Mouse (Mus musculus): ENCODE measurements around the gene Ddx47. TPM values are rescaled to one million over a fixed set of nuclear protein-coding genes. Genes with fewer than 3 reads are reported as not detected.

Ddx47 gene
- 76.1 and 81.4 TPM in 2 replicates for polyA plus RNA-seq (2012; rRNA removed)

DNA sequence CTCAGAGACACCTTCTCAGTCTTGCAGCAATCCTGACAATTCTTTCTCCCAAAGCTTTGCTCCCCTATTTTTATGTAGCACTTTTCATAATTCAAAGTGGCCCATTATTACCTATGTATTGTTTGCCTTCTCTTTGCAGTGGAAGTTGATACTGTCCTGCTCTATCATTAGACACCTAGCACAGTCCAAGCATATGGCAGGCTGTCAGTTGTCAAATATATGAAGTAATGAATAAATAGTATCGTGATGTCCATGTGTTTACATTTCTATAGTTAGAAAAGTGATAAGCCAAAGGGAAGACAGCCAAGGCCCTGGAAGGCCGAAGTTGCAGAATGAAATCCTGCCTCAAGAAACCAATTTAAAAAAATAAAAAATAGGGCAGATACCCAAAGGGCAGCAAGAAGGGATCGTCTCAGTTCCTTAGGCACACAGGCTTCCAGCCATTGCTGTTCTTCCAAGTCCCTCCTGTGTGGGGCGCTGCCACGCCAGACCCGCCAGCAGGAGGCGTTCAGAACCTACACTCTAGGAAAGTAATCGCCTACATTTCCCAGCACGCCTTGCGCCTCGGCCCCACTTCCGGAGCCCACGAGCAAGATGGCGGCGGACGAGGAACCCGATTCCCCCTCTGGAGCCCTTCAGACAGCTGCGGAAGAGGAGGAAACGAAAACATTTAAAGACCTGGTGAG is at the start of gene Ddx47:
TSS of gene Ddx47 (plus strand) at position 565 of the 686 bp plus-strand sequence.
- DNase-seq (ENCODE audit: extremely low spot score in 1 of 2, low spot score in 1 of 2): peak; percentile 90 to 98

DNA sequence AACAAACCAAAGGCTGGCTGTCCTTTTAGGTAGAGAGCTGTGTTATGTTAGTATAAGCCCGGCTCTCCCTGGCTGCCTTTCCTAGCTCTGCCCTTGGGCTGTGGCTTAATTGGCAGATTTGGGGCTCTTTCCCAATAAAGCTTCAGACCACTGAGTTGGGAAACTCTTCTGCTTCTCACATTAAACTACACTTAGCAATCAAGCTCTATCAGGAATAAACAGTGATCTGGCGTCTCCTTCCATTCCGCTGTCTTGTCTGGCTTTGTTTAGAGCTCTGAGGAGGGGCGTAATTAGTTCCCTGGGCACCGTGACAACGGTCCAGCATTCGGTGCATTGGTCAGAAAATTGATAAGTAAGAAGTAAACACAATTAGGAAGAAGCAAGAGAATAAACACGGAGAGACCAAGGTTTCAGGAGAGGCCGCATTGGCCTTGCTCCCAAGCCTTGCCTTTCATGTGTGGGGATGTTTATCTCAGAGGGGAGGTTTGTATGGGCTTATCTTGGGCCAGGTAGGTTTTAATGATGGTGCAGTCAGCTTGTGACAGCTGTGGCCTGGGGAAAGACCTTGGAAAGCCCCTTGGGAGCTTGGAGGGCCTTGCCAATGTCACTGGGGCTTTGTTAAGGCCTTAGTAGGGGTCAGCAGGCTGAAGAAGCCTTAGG is 49.4 kb upstream of the Ddx47 start:
- DNase-seq (ENCODE audit: extremely low spot score in 1 of 2, low spot score in 1 of 2): no peak

DNA sequence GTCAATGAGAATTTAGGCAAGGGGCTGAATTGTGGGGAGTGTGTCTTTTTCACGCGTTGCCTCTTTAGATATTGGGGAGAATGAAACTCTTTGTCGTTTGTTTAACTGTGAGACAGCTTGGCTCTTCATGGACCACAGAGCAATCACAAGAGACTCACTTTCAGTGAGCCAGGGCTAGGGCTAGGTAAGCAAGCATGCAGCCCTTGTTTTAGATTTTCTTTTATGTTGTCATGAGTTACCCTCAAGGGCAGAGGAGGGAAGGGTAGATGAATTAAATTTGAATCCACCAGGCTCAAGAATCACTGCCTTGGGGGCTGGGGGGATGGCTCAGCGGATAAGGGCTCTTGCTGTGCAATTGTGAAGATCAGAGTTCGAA is 48.9 kb upstream of the Ddx47 start:
- no peak for DNase-seq (ENCODE audit: extremely low spot score in 1 of 2, low spot score in 1 of 2)

DNA sequence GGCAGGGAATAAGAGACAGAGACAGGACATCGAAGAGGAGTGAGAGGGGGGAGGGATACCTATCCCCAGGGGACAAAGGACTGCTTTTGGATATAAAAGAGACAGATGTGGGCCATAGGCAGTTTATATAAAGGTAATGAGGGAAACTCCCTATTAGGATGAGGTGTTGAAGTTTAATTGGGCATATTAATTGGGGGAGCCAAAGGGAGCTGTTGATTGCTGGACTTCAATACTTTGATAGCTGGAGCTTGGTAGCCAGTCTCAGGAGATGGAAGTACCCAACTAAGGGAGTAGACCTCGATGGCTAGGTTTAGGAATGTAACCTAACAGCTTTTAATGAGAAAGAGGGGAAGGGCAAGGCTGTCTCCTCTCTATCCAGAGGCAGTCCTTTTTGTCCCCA is 47.5 kb upstream of the Ddx47 start:
- DNase-seq (ENCODE audit: extremely low spot score in 1 of 2, low spot score in 1 of 2): no peak

DNA sequence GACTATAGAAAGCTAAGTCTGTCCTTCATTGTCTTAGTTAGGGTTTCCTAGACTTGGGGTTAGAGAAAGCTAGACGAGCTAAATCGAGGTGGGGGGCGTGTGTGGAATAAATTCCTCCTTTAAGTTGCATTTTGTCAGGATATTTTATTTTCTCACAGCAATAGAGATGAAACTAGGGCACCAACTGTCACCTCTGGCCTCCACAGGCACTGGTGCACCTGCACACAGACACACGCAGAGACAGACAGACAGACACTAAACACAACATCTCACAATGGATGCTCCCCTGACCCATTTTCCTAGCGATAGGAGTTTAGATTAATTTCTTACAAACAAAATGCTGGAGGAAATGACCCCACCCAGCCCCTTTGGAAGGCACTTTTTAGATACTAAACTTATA is 44.7 kb upstream of the Ddx47 start:
- no peak for DNase-seq (ENCODE audit: extremely low spot score in 1 of 2, low spot score in 1 of 2)

DNA sequence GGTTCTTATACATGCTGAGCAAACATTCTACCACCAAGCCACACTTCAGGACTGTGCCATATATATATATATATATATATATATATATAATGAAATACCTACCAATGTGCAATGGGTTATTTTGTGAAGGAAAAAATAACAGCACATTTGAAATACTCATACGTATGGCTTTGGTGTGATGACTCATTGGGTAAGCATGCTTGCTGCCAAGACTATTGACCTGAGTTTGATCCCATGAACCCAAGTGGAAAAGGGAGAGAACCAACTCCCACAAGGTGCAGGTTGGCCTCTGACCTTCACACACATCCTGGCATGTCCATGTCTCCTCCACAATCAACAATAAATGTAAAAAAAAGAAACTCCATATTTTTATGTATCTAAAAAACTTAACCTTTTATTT is 43.1 kb upstream of the Ddx47 start:
- no peak for DNase-seq (ENCODE audit: extremely low spot score in 1 of 2, low spot score in 1 of 2)

DNA sequence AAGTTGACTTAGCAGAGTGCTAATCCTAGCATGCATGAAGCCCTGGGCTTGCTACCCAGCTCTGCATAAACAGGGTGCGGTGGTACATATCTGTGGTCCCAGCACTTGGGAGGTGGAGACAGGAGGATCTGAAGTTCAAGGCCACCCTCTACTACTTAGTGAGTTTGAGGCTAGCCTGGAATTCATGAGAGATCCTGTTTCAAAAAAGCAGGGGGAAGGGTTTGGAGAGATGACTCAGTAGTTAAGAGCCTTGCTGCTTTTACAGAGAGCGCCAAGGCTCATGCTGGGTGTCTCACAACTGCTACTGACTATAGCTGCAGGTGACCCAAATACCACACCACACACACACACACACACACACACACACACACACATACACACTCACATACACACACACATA is 41.9 kb upstream of the Ddx47 start:
- DNase-seq (ENCODE audit: extremely low spot score in 1 of 2, low spot score in 1 of 2): no peak

DNA sequence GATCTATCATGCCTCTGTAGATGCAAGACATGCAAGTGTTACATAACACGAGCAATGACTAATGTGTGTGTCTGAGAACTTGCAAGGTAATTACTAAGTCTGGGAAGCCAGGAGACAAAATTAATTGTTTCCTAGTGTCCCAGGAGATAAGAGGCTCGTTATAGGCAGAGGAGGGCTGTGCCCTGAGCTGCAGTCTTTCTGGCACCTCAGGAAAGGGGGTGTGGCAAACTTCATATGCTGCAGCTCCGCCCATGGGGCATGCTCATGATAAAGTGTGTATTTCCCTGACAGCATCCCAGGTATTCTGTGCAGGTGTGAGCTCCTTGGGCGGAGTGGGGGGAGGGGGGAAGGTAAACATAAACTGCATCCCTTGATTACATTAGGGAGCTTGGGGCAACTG is 39.3 kb upstream of the Ddx47 start:
- no peak for DNase-seq (ENCODE audit: extremely low spot score in 1 of 2, low spot score in 1 of 2)

DNA sequence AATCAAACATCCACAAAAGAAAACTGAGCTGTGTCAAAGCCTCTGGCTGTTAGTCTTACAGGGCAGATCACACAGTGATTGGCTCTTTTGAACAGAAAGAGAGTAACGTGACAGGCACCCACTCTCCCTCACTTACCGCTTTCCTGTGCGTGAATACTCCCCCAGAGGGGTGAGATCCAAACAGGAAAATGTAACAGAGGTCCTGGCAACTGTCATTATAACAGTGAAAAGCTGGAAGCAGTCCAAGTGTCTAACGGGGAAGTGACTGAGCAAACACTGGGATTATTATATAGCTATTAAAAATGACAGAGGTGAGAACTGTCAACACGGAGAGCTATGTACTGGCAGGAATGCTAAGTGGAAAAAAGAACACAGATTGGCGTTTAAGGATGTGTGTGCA is 34.8 kb upstream of the Ddx47 start:
- no peak for DNase-seq (ENCODE audit: extremely low spot score in 1 of 2, low spot score in 1 of 2)

DNA sequence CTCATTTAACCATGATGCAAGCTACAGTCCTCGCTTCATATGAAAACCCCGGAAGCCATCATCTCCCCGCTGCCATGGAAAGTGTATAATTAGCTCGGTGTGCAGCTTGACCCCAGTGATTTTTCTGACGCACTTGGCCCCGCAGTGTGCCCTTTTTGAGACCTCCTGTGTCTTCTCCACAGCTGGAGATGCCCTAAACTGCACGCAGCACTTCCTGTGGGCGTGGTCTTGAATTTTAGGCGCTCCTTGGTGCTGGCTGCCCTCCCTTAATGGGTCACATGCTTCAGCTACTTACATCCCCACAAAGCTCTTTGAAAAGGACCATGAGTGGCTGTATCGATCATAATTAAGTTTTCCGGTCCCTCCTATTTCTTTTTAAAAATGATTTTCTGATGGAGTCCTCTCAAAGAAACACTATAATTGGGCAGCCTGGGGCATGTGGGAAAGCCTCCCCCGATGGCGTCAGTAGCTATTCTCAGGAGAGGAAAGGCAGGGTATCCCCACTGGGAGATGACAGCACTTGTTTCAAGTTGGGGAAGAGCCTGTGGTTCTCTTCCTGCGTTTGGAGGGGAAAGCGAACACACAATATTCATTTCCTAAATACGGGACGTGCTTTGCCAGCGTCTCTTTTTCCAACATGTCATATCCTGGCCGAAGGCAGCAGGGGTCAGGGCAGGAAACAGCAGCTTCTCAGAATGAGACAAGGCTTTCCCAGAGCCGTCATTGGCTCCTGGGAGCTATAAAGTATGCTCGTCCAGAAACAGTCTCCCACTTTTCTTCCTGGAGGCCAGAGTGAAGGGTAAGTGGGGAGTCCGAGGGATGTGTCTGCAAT is 30.0 kb upstream of the Ddx47 start, which contains the start of gene Apold1:
TSS of gene Apold1 (plus strand) at position 488 of the 832 bp plus-strand sequence.
- no peak for DNase-seq (ENCODE audit: extremely low spot score in 1 of 2, low spot score in 1 of 2)

DNA sequence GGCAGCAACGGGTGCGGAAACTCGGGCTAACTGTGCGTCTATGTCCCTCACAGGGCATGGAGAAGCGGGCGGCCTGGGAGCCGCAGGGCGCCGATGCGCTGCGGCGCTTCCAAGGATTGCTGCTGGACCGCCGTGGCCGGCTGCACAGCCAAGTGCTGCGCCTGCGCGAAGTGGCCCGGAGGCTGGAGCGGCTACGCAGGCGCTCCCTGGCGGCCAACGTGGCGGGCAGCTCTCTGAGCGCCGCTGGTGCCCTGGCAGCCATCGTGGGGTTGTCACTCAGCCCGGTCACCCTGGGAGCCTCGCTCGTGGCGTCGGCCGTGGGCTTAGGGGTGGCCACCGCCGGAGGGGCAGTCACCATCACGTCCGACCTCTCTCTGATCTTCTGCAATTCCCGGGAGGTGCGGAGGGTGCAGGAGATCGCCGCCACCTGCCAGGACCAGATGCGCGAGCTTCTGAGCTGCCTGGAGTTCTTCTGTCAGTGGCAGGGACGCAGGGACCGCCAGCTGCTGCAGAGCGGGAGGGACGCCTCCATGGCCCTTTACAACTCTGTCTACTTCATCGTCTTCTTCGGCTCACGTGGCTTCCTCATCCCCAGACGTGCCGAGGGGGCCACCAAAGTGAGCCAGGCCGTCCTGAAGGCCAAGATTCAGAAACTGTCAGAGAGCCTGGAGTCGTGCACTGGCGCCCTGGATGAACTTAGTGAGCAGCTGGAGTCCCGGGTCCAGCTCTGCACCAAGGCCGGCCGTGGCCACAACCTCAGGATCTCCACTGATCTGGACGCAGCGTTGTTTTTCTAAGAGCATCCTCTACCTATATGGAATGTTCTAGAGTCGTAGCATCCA is 27.7 kb upstream of the Ddx47 start:
- DNase-seq (ENCODE audit: extremely low spot score in 1 of 2, low spot score in 1 of 2): peak; percentile 68 to 90

DNA sequence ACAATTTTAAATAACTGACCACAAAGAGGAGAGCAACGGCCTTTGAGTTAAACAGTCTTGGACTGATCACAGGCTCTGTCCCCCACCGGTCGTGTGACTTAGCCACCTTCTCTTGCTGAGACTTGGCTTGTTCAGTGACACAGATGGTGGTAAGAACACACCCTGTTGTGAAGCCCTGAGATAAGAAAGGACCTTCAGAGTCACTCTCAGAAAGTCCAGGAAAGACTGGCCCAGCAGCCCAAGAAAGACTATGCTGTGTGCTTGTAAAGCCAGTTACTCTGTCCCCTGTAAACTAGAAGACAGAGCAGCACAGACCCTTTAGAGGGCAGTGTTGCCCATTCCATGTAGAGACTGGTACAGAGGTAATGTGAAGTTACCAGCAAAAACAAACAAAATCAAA is 26.7 kb upstream of the Ddx47 start:
- DNase-seq (ENCODE audit: extremely low spot score in 1 of 2, low spot score in 1 of 2): peak in 1 of 2 experiments; percentile 41

DNA sequence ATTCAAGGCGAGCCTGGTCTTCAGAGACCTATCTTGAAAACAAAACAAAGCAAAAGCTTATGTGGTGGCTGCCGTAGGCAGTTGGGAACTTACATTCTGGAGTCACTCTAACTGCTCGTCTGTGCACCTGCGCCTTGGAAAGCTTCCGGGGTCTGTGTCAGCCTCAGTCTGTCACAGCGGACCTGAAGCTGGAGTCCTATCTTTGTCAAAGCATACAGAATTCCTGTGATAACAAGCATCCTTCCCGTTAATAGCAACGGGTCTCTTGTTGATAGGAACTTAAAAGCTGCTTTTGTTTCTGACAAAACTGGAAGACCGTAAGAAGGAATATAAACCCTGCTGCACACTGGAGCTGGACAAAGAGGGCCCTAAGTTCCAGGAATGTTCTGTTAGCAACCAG is 23.0 kb upstream of the Ddx47 start:
- DNase-seq (ENCODE audit: extremely low spot score in 1 of 2, low spot score in 1 of 2): no peak

DNA sequence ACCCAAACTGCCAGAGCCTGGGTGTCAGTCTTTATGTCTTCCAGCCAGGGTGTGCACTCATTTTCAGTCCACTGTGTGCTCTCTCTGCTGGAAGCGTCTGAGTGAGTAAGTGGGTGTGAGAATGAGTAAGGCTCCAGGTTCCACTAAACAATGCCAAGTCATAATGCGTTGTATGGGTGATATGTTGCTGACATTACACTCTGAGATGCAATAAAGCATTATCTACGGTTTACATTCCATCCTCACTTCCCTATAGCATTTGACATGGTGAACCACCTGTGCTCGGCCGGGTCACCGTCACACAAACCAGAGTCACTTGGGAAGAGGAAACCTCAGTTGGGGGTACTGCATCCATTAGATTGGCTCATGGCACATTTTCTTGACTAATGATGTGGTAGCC is 20.7 kb upstream of the Ddx47 start:
- DNase-seq (ENCODE audit: extremely low spot score in 1 of 2, low spot score in 1 of 2): peak in 1 of 2 experiments; percentile 20

DNA sequence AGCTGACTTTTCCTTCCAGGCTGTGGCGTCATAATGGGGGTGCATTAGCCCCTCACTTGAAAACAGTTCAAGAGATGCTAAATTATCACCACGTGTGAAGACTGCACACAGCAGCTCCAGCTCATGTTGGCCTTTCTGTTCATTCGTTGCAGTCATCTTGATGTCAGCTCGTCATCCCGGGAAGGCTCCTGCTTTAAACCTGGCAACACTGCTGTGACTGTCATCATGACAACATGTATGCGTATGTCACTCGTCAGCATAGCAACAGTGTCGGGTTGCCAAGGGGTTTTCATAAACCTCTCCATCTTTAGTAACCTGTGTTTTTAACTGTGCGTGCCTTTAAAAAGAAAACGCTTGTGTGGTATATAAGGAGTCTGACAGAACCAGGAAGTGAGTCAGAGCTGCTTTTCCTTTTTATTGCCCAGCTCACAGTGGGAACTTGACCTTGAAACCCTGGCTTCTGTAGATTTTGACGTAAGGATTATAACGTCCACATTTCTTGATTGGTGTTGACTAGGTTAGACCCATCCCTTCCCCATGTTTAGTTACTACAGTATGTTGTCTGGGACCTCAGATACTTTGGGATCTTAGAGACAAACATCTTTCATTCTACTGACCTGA is 17.3 kb upstream of the Ddx47 start:
- peak; percentile 56 to 74 for DNase-seq (ENCODE audit: extremely low spot score in 1 of 2, low spot score in 1 of 2)

DNA sequence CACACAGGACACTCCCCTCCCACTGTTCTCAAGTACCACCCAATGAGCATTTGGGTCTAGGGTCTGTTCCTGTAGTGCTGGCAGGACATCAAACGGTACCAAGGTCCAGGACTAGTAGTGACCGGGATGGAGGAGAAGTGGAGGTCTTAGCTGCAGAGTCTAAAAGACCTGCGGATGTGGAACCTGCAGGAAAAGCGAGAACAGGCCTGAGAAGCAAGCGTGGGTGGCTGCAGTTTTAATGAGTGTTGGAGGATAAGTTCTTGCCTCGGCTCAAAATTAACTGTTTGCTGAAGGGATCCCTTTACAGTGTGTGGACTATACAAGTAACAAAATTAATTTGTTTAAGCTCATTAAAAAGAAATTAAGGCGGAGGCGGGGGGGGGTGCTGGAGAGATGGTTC is 16.4 kb upstream of the Ddx47 start:
- peak; percentile 58 to 67 for DNase-seq (ENCODE audit: extremely low spot score in 1 of 2, low spot score in 1 of 2)

DNA sequence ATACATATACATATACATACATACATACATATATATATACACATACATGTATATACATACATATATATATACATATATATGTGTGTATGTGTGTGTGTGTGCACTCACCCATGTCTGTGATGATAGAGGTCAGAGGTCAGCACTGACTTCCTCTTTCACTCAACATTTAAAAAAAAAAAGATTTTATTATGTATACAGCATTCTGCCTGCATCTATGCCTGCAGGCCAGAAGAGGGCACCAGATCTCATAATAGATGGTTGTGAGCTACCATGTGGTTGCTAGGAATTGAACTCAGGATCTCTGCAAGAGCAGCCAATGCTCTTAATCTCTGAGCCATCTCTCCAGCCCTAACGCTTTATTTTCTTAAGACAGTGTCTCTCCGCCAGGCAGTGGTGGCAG is 14.5 kb upstream of the Ddx47 start:
- no peak for DNase-seq (ENCODE audit: extremely low spot score in 1 of 2, low spot score in 1 of 2)

DNA sequence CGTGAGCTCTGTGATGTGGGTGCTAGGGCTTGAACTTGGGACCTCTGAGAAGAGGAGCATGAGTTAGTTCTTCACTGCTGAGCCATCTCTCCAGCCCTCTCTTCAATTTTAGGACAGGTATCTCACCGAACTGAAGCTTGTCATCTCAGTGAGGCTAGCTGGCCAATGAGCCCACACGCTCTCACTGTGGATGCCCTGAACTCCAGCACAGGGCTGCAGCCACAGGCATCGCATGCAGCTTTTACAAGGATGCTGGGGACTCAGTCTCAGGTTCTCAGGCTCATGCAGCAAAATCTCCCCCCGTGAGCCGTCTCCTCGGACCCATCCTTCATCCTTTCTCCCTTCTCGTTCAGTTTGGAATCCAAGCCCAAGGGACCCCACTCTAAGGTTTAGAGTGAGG is 13.3 kb upstream of the Ddx47 start:
- no peak for DNase-seq (ENCODE audit: extremely low spot score in 1 of 2, low spot score in 1 of 2)

DNA sequence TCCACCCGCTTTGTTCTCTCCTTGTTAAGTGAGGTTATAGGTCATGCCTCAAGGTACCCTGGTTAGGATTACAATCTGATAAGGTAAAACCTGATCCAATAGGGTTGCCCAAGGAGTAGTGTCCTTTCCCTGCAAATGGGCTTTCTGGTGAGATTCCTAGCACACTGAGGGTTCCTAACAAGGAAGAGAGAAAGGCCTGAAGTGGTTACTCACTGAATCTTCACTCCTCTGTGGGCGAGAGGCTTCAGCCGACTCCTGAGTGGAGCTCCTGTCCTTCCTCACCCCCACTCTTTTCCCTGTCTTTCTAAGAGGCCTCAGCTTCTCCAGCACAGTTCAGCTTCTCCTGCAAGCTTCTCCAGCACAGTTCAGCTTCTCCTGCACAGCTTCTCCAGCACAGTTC is 12.6 kb upstream of the Ddx47 start:
- no peak for DNase-seq (ENCODE audit: extremely low spot score in 1 of 2, low spot score in 1 of 2)

DNA sequence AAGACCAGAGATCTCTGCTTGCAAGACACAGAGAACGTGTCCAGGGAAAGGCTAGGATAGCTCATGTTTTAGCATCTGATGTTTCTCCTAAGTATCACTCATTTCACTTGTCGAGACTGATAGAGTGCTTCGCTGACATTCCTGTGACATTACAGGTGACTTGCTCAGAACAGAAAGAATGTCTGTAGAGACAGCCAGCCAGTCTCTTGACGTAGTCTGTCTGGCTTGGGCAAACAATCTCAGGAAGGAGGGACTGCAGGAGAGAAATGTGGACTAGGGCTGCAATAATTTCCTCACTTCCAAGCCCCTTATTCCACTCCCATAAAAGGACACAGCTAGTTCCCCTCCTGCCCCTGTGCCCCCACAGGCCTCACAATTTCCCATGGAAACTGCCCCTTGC is 11.1 kb upstream of the Ddx47 start:
- no peak for DNase-seq (ENCODE audit: extremely low spot score in 1 of 2, low spot score in 1 of 2)

All from frontal cortex, adult 2 months (tissue).